Mouse (Mus musculus): ENCODE measurements around the gene Wdr74. TPM values are rescaled to one million over a fixed set of nuclear protein-coding genes. Genes with fewer than 3 reads are reported as not detected.

Gene Wdr74
- polyA plus RNA-seq, 1 experiment: 17.5 TPM

DNA sequence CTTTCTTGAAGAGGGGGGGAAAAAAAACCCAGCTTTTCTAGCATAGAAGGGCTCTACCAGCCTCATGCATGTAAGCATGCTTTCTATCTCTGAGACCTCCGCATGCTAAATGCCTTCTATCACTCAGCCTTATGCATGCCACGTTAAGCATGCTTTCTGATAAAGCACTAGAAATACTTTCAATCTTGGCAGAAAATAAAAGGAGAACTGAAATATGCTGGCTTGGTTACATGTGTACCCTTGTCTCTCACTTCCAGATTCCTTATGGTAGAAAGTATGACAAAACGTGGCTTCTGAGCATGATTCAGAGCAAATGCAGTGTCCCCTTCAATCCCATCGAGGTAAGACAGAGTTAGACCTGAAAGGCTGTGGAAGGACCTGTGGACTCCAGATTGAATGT is 27.6 kb downstream of the Wdr74 start:
- Histone ChIP-seq H3K27me3 (ENCODE audit: control insufficient read depth, insufficient read depth, low read length) (no peaks in the 10 kb centered on the region), H3K36me3 (ENCODE audit: control insufficient read depth, insufficient read depth, low read length) (peaks cover 54% of the 10 kb centered on the region), H3K4me1 (ENCODE audit: control insufficient read depth, insufficient read depth, insufficient read length, low read length) (no peaks in the 10 kb centered on the region), H3K4me3 (ENCODE audit: low read depth, low read length) (no peak overlapping the region), H3K27ac (ENCODE audit: insufficient read depth, low read depth, low read length) (no peak overlapping the region)
- WGBS: 84% methylated on average over 4 of the region's 4 CpGs
- no peak for TF ChIP-seq POLR2A (IDR thresholded peaks at IDR 0.05; ENCODE audit: low read depth, low read length)
- no peak for TF ChIP-seq CTCF (IDR thresholded peaks at IDR 0.05; ENCODE audit: extremely low read depth, insufficient read length, insufficient replicate concordance, low read depth, low read length)

DNA sequence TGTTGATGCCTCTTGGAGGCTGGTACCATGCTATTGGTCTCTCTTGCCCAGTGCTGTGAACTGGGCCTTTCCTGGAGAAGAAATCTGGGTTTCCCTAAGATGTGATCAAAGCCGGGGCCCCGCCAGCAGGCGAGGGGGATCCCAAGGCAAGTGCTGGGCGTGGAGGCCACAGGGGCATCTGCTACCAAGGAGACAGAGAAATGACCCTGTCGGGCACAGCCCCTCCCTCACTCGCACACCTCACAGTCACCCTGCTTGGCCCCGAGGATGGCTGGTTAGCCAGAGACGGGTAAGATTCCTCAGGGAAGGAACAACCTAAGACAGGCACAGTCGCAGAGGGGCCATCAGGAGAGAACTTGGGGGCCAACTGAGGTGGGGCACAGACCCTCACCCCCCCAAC is 29.9 kb downstream of the Wdr74 start:
- no peak overlapping the region for H3K27ac ChIP-seq (ENCODE audit: insufficient read depth, low read depth, low read length)
- no peaks in the 10 kb centered on the region for H3K27me3 ChIP-seq (ENCODE audit: control insufficient read depth, insufficient read depth, low read length)
- no peak overlapping the region for H3K4me3 ChIP-seq (ENCODE audit: low read depth, low read length)
- TF ChIP-seq CTCF (IDR thresholded peaks at IDR 0.05; ENCODE audit: extremely low read depth, insufficient read length, insufficient replicate concordance, low read depth, low read length): no peak
- TF ChIP-seq POLR2A (IDR thresholded peaks at IDR 0.05; ENCODE audit: low read depth, low read length): no peak
- 94% methylated on average over 9 of the region's 9 CpGs for WGBS
- H3K4me1 ChIP-seq (ENCODE audit: control insufficient read depth, insufficient read depth, insufficient read length, low read length): no peaks in the 10 kb centered on the region
- peaks cover 65% of the 10 kb centered on the region for H3K36me3 ChIP-seq (ENCODE audit: control insufficient read depth, insufficient read depth, low read length)

DNA sequence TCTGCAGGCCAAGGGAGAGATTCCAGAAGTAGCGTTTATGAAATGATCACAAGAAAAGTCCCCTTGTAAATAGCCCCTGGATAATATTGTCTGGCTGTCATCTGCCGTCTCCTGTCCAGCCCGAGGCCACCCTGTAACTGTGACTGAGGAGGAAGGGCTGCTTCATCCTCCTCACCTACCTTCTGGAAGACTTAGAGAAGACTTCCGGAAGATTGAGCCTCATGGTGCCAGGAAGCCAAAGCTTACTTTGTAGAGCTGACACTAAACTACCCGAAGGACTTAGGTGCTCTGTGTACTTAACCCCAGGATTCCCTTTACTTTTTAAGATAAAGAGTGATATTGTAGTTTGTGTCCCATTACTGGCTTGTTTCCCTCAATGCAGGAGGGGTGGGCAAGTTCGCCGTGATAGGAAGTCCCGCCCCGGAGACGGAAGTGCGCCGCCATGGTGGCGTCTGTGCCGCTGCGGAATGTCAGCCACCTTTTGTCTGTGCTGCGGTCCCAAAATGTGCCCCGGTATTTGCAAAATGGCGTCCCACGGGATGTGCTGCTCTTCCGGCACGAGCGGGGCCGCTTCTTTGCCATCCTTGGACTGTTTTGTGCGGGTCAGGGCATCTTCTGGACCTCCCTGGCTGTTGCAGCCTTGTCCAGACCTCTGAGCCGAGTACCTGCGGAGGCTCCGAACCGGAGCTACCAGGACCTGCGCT is 35.1 kb downstream of the Wdr74 start, which contains the start of gene Tmem223:
Gene Tmem223, plus strand, starts transcription at position 430 of the 704 bp plus-strand sequence.
- no peaks in the 10 kb centered on the region for H3K27me3 ChIP-seq (ENCODE audit: control insufficient read depth, insufficient read depth, low read length)
- 14% methylated on average over 29 of the region's 29 CpGs for WGBS
- peak within 1 kb of the TSS; percentile 64 for H3K27ac ChIP-seq (ENCODE audit: insufficient read depth, low read depth, low read length)
- peak within 1 kb of the TSS; percentile 85 for H3K4me3 ChIP-seq (ENCODE audit: low read depth, low read length)
- H3K36me3 ChIP-seq (ENCODE audit: control insufficient read depth, insufficient read depth, low read length): peaks cover 39% of the 10 kb centered on the region
- H3K4me1 ChIP-seq (ENCODE audit: control insufficient read depth, insufficient read depth, insufficient read length, low read length): peaks cover 8% of the 10 kb centered on the region; the same call in 1 of the 2 replicates
- TF ChIP-seq CTCF (IDR thresholded peaks at IDR 0.05; ENCODE audit: extremely low read depth, insufficient read length, insufficient replicate concordance, low read depth, low read length): no peak
- TF ChIP-seq POLR2A (IDR thresholded peaks at IDR 0.05; ENCODE audit: low read depth, low read length): peak; percentile 82

DNA sequence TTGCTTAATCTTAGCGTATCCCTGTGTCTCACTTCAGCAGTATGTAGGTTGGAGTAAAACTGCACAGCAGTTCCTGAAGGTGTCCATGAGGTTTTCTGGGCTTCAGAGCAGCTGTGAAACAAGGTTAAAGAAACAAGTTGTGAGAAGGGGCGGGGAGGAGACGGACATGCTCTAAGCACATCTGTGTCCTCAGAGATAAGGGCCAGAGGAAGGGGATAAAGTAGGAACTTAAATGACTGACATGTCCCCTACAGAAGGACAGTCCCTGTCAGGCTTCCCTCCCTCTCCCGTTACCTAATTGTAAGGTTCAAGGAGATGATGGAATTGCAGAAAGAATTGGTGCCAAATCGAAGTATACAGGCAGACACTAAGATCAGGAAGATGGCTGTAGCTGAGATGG is 37.4 kb downstream of the Wdr74 start:
- TF ChIP-seq CTCF (IDR thresholded peaks at IDR 0.05; ENCODE audit: extremely low read depth, insufficient read length, insufficient replicate concordance, low read depth, low read length): no peak
- no peak for TF ChIP-seq POLR2A (IDR thresholded peaks at IDR 0.05; ENCODE audit: low read depth, low read length)
- WGBS: 42% methylated on average over 5 of the region's 5 CpGs
- H3K27me3 ChIP-seq (ENCODE audit: control insufficient read depth, insufficient read depth, low read length): no peaks in the 10 kb centered on the region
- no peak overlapping the region for H3K27ac ChIP-seq (ENCODE audit: insufficient read depth, low read depth, low read length)
- H3K4me3 ChIP-seq (ENCODE audit: low read depth, low read length): peak overlapping the region; percentile 40
- H3K4me1 ChIP-seq (ENCODE audit: control insufficient read depth, insufficient read depth, insufficient read length, low read length): peaks cover 8% of the 10 kb centered on the region; the same call in 1 of the 2 replicates
- H3K36me3 ChIP-seq (ENCODE audit: control insufficient read depth, insufficient read depth, low read length): peaks cover 18% of the 10 kb centered on the region

DNA sequence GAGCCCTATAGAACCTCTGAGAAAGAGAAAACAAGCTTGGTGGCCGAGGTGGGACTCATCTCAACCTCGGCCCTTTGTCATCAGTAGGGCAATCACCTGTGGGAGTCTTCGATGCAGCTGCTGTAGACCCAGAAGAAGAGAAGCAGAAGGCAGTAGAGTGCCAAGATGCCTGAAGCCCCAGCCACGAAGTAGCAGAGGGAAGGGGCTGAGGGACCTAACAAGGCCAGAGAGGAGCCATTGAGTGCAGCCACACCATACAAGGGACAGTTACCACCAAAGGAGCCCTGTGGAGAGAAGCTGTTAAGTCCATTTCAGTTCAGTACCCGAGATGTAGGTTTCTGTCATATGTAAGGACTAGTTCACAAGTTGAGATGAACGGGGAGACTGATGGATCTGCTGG is 37.8 kb downstream of the Wdr74 start:
- Histone ChIP-seq H3K4me1 (ENCODE audit: control insufficient read depth, insufficient read depth, insufficient read length, low read length) (peaks cover 8% of the 10 kb centered on the region; the same call in 1 of the 2 replicates), H3K27ac (ENCODE audit: insufficient read depth, low read depth, low read length) (no peak overlapping the region), H3K4me3 (ENCODE audit: low read depth, low read length) (peak overlapping the region; percentile 40), H3K36me3 (ENCODE audit: control insufficient read depth, insufficient read depth, low read length) (peaks cover 16% of the 10 kb centered on the region), H3K27me3 (ENCODE audit: control insufficient read depth, insufficient read depth, low read length) (no peaks in the 10 kb centered on the region)
- 14% methylated on average over 6 of the region's 6 CpGs for WGBS
- TF ChIP-seq POLR2A (IDR thresholded peaks at IDR 0.05; ENCODE audit: low read depth, low read length): no peak
- no peak for TF ChIP-seq CTCF (IDR thresholded peaks at IDR 0.05; ENCODE audit: extremely low read depth, insufficient read length, insufficient replicate concordance, low read depth, low read length)

DNA sequence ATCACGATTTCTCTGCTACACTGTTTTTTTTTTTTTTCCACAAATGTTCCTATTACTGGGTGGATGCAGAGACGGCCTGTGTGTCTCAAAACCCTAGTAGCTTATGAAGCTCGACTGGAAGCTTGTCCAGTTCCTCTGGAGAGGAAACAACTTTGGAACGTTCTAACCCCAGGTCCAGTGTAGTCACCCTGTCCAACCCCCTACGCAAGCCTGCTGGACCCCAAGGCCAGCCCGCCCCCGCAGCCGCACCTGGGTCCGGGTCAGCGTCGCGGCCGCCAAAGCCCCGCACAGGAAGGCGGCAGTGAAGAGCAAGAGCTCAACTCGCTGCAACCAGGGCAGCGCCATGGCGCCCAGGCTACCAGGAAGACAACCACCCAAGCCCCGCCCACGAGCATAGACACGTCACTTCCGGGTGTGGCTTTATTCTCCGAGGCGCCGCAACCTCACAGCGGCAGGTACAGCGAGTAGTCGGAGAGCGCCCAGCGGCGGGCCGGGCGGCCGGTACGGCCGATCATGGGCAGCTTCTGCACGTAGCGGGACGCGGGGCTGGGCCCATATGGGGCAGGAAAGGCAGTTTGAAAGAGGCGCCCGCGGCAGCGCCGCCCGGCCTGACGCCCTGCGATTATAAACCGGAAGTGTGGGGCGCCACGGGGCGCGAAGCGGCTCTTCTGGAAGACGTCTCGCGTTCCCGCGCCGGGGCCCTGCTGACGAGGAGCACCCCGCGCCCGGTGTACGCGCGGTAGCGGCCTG is 38.6 kb downstream of the Wdr74 start, which contains the start of gene Tmem179b:
Gene Tmem179b, minus strand, starts transcription at position 382 of the 750 bp plus-strand sequence.
- H3K36me3 ChIP-seq (ENCODE audit: control insufficient read depth, insufficient read depth, low read length): peaks cover 11% of the 10 kb centered on the region
- H3K27ac ChIP-seq (ENCODE audit: insufficient read depth, low read depth, low read length): peak within 1 kb of the TSS; percentile 81
- peaks cover 8% of the 10 kb centered on the region; the same call in 1 of the 2 replicates for H3K4me1 ChIP-seq (ENCODE audit: control insufficient read depth, insufficient read depth, insufficient read length, low read length)
- under 1% methylated on average over 68 of the region's 68 CpGs for WGBS
- TF ChIP-seq POLR2A (IDR thresholded peaks at IDR 0.05; ENCODE audit: low read depth, low read length) (peak; percentile 87), CTCF (IDR thresholded peaks at IDR 0.05; ENCODE audit: extremely low read depth, insufficient read length, insufficient replicate concordance, low read depth, low read length) (no peak)
- peak within 1 kb of the TSS; percentile 79 for H3K4me3 ChIP-seq (ENCODE audit: low read depth, low read length)
- no peaks in the 10 kb centered on the region for H3K27me3 ChIP-seq (ENCODE audit: control insufficient read depth, insufficient read depth, low read length)

DNA sequence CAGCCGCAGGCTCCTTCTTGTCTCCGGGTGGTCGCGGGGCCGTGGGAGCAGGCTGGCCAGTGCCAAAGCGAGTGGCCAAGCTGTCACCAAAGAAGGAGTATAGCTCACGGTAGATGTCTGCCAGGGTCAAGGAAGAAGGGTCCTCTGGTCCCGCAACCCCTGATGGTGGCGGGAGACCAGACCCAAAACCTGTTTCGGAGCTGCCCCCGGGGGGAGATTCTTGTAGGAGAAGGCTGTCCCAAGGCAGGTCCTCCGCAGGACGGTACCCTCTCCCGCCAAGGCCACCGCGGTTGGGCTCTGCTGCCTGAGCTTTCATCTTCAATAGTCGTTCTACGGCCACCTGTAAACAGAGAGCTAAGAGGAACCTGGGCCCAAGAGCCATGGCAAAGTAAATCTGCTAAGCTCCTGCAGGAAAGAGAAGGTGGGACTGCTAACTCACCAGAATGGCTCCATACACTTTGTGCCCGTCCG is 39.4 kb downstream of the Wdr74 start:
- H3K4me3 ChIP-seq (ENCODE audit: low read depth, low read length): peak overlapping the region; percentile 79
- under 1% methylated on average over 20 of the region's 20 CpGs for WGBS
- no peaks in the 10 kb centered on the region for H3K27me3 ChIP-seq (ENCODE audit: control insufficient read depth, insufficient read depth, low read length)
- TF ChIP-seq POLR2A (IDR thresholded peaks at IDR 0.05; ENCODE audit: low read depth, low read length) (no peak), CTCF (IDR thresholded peaks at IDR 0.05; ENCODE audit: extremely low read depth, insufficient read length, insufficient replicate concordance, low read depth, low read length) (no peak)
- H3K27ac ChIP-seq (ENCODE audit: insufficient read depth, low read depth, low read length): peak overlapping the region; percentile 81
- peaks cover 8% of the 10 kb centered on the region; the same call in 1 of the 2 replicates for H3K4me1 ChIP-seq (ENCODE audit: control insufficient read depth, insufficient read depth, insufficient read length, low read length)
- H3K36me3 ChIP-seq (ENCODE audit: control insufficient read depth, insufficient read depth, low read length): peaks cover 7% of the 10 kb centered on the region; the same call in 1 of the 2 replicates

Measured in small intestine, adult 2 months (tissue).